Mouse (Mus musculus): ENCODE data around the gene Hsph1.

- TF ChIP-seq CTCF (IDR thresholded peaks at IDR 0.05; ENCODE audit: low read depth, low read length) (no peak), EP300 (IDR thresholded peaks at IDR 0.05; ENCODE audit: insufficient read depth, low read depth, low read length) (no peak)
Observed at GRCm38 (mm10) chr5:149603241-149603640, 32.9 kb downstream of the Hsph1 start.

All from ES-Bruce4 (cell line).